In genomic region chr1:170900799-170901467, GRCm38 (mm10) we compare ENCODE assay signal across 1 mouse cellular context.
TF ChIP-seq lines count a peak whose summit lies in the region.

No protein-coding gene starts in this region.

TF ChIP-seq in MEL, 35 proteins besides CTCF, POLR2A, EP300 and RAD21:
- peak; percentile 70 for TF ChIP-seq SMC3 (IDR thresholded peaks at IDR 0.05; ENCODE audit: low read depth, low read length)
- TF ChIP-seq MYB (IDR thresholded peaks at IDR 0.05; ENCODE audit: low read depth, low read length), result no peak
- TF ChIP-seq ZMIZ1 (IDR thresholded peaks at IDR 0.05; ENCODE audit: low read depth, low read length), result no peak
- TF ChIP-seq ELF1 (IDR thresholded peaks at IDR 0.05; ENCODE audit: low read depth, low read length), result peak; percentile 92
- peak; percentile 54; the same call in 1 of the 2 replicates for TF ChIP-seq MYC (IDR thresholded peaks at IDR 0.05; ENCODE audit: low read depth, low read length)
- TF ChIP-seq TCF12 (IDR thresholded peaks at IDR 0.05; ENCODE audit: low read depth, low read length), result 0 out of 2 replicates have a peak, but pooled peaks have one; percentile 14
- TF ChIP-seq HCFC1 (IDR thresholded peaks at IDR 0.05; ENCODE audit: low read depth, low read length), result no peak
- TF ChIP-seq TBP (IDR thresholded peaks at IDR 0.05; ENCODE audit: low read depth, low read length), result 0 out of 2 replicates have a peak, but pooled peaks have one; percentile 1
- TF ChIP-seq RCOR1 (IDR thresholded peaks at IDR 0.05; ENCODE audit: low read depth, low read length), result no peak
- TF ChIP-seq ETS1 (IDR thresholded peaks at IDR 0.05; ENCODE audit: low read depth, low read length), result peak; percentile 21; the same call in 1 of the 2 replicates
- no peak for TF ChIP-seq CHD1 (IDR thresholded peaks at IDR 0.05; ENCODE audit: low read depth, low read length)
- peak; percentile 88 for TF ChIP-seq ZNF384 (IDR thresholded peaks at IDR 0.05; ENCODE audit: low read depth, low read length)
- peak; percentile 68 for TF ChIP-seq SIN3A (IDR thresholded peaks at IDR 0.05; ENCODE audit: low read length)
- peak; percentile 84 for TF ChIP-seq ZC3H11A (IDR thresholded peaks at IDR 0.05; ENCODE audit: low read depth, low read length)
- TF ChIP-seq CHD2 (IDR thresholded peaks at IDR 0.05; ENCODE audit: low read length), result no peak
- no peak for TF ChIP-seq ZKSCAN1 (IDR thresholded peaks at IDR 0.05; ENCODE audit: low read depth, low read length)
